Mouse (Mus musculus): Measurements from ENCODE around the gene 0610040J01Rik.

0610040J01Rik gene

DNA sequence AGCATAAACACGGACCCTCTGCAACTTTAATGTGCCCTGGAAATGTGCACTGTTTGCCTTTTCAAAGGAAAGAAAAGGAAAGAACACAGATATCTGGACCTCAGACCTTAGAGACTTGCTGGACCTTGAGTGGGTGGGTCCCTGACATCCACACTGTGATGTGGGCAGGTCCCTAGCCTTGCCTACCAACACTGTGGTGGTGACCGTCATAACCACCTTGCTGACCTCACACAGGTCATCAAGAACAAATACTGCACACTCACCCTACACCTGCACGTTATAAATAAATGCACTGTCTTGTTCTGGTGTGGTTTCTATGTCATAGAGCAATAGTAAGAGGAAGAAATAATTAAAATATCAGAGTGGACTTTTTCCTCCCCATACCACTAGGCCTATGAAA lies 91.2 kb downstream of the 0610040J01Rik start:
- no peak for DNase-seq (ENCODE audit: low spot score)

DNA sequence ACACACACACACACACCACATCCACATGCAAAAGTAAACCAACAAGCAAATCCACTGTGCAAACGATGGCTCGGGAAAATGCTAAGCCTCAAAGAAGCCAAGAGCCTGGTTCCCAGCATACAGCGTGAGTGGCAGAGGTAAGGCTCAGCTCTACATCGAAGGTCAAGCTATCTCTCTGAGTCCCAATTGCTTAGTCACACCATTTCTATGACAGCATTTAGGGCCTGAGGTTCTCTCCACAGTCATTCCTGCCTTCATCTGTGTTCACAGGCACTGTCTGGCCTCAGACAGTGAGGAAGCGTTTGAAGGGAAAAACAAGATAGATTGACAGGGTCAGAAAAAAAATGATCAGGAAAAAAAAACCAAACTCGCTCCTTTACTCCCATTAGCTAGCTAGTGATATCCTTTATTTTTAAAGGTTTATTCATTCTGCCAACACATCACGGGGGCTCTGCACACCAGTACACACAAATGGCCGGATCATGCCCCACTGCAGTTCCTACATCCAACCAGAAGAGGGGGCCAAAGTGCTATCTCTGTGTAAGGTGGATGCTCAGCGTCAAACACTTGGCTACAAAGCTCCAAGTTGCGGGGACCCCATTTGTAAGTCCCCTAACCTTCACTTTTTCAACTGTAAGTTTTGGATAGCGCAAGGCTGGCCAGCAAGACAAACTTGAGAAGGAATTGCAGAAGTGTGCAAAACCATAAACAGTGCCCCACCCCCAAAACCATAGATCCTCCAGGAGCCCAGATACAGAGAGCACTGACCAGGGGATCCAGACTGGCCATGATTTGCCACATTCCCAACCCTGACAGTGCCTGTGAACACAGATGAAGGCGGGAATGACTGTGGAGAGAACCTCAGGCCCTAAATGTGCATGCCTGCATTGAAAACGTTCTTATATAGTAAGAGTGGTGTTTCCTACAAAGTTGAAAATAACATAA lies 94.3 kb downstream of the 0610040J01Rik start:
- DNase-seq (ENCODE audit: low spot score), result peak; percentile 61

DNA sequence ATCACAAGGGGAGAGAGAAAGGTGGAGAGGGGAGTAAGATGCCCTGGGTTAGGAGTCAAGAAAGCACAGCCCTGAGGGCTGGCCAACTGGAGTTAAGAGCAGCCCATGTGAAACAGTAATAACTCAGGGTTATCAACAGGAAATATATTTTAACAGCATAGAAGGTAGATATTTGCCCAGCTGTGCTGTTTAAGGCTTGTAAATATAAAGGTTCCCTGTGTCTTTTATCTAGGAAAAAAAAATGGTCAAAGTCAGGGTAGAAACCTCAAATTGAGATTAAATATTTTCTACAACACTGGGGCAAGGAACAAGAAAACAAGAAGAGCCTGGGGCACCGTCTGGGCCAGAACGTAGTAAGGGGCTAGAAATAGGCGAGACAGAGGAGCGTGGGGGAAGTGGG lies 95.3 kb downstream of the 0610040J01Rik start:
- no peak for DNase-seq (ENCODE audit: low spot score)

DNA sequence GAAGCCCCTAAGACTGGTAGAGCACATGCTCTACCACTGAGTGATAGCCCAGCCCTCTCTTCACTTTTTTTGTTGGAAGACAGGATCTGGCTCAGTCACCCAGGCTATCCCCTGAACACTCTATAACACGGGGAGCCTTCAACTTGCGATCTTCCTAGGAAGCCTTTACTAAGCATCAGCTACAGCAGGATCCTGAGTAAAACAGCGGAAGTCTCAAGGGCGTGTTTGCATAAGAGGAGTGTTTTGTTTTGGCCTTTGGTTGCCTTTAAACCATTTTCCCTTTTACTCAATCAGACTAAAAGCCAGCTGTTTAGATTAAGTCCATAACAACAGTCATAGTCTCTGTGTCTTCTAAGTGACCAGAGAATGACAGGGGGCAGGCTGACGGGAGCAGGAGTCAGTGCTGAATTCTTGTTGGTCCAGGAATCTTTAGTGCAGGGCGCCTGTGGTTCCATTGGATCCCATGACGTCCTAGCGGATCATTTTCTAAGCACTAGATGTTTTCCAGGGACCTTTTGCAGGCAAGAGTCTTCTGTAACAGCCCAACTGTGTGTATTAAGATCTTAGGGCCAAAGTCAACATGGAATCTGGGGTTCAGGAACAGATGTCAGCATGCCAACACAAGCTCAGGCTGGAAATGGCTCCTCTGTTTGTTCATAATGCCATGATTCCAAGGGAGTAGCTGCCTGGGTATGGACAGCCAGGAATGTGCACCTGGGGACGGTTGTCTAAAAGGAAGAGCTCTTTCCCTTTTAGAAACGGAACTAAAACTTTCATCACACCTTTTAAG lies 98.2 kb downstream of the 0610040J01Rik start:
- no peak for DNase-seq (ENCODE audit: low spot score)

- DNase-seq (ENCODE audit: low spot score), result no peak
These were observed 102.7 kb downstream of the 0610040J01Rik start for GRCm38 (mm10) chr5:63914896-63915295.

DNA sequence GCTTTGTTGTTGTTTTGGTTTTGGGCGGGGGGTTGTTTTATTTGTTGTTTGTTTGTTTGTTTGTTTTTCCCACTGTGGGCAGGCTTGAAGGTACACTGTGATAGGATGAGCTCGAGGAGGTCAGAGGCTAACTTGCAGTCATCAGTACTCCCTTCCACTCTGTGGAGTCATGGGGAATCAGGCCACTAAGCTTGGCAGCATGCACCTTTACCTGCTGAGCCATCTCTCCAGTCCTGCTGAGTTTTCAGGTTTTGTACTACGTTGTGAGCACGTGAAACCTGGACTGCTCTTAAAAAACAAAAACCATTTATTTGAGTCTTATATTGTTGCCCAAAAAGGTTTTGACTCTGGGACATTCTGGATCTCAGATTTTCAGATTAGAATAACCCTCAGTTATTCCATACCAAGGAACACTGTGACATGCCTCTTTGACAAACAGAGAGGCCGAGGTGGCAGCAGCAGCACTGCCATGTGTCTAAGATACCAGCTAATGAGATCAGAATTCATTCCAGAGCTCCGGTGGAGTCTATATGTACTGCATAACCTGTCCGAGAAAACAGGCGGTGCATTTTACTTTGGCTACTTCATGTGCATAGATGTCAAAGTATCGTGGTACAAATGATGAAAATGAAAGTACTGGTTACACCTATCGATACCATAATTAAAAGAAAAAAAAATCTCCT lies 104.4 kb downstream of the 0610040J01Rik start:
- DNase-seq (ENCODE audit: low spot score), result no peak

DNA sequence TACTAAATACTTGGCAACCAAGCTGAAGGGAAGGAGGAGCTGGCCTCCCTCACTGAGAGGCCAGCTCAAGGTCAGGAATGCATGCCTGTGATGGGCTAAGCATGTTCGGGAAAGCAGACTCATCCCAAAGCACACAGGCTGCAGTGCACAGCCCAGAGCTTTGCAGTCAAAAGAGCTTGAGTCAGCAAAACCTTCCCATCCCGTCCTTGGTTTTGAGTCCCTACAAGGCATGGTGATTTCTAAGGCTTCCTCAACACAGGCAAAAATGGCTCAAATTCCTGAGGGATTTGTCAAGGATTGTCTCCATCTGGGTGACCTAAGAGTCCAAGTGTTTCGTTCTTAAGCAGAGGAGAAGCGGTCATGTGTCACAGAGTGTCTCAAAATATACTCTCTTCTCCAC lies 106.0 kb downstream of the 0610040J01Rik start:
- no peak for DNase-seq (ENCODE audit: low spot score)

DNA sequence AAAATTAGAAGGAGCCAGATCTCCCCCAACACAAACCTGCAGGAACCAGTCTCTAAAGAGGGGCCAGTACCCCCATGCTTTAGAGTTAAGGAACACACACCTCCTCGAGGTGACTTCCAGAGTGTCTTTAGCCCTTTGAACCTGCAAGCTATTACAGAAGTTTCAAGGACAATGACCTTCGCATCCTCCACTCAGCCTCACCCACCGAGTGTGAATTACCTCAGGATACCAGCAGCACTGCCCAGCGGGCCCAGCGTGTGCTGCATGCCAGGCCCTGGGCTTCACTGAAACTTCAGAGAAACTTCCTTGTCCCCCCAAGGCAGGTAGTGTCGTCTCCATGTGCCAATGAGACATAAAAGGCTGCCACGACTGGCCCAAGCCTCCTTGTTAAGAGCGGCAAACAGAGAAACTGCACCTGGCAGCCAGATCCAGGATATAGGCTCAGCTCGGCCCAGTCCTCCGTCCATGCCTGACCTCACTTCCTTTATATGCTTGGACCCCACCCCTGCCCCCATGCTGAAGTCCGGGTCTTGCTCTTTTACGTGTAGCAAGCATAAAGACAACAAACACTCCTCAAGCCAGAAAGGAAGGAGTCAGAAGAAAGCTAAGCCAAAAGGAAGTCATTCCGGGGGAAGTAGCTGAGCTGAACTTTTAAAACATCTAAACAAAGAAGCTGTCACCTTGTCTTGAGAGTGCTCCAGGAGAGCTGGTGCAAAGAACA lies 111.3 kb downstream of the 0610040J01Rik start:
- DNase-seq (ENCODE audit: low spot score), result no peak

- no peak for DNase-seq (ENCODE audit: low spot score)
These were observed 113.0 kb downstream of the 0610040J01Rik start for GRCm38 (mm10) chr5:63925035-63925628.

- no peak for DNase-seq (ENCODE audit: low spot score)
These were observed 118.7 kb downstream of the 0610040J01Rik start for GRCm38 (mm10) chr5:63930824-63931358.

DNA sequence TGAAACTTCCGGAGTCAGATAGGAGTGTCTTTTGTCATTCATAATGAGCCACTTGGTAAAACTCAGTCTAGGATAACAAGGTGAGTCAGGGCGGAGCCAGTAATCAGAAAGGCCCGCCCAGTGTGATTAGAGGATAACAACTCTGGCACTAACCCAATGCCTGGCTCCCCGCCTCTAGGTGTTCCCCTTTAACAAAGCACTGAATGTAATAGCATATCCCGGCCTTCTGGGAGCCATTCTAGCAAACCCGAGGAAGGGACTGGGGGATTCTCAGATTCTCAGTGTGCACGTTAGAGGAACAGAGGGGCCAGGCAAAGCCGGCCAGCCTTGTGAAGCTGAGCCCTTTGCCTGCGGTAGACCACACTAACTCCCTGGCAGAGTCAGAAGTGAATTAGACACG lies 120.7 kb downstream of the 0610040J01Rik start:
- DNase-seq (ENCODE audit: low spot score), result no peak

GRCm38 (mm10) chr5:63935581-63935980 lies 123.4 kb downstream of the 0610040J01Rik start:
- no peak for DNase-seq (ENCODE audit: low spot score)

GRCm38 (mm10) chr5:63936740-63937139 lies 124.6 kb downstream of the 0610040J01Rik start:
- DNase-seq (ENCODE audit: low spot score), result no peak

DNA sequence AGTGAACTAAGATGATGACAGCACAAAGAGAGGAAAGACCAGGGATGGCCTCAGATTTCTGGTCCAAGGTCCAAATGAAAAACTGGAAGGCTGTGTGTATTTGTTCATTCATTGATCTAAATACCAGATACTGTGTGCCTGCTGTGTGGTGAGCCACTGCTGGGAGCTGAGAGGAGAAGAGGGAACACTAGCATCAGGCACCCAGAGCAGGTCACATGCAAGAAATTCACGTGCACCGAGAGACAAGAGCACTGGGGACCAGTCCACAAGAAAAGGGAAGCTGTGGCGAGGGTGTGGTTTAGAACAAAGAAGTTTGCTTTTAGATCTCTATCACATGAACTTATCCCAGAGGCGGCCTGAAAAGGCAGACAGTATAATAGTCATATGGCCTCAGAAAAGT lies 126.4 kb downstream of the 0610040J01Rik start:
- DNase-seq (ENCODE audit: low spot score), result peak; percentile 23

DNA sequence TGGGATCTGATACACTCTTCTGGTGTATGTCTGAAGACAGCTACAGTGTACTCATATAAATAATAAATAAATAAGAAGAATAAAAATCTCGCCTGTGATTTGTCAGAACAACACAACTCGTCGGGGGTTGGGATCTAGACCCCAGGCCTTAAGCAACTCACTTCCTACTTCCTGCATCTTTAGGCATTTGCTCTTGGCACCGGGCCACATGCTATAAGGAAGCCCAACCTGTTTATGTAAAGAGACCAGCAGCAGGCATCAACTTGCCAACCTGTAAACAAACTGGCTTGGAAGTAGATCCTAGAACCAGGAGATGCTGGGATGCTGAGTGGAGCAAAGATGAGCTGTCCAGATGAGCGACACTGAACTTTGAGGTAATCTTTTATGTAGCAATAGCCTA lies 129.7 kb downstream of the 0610040J01Rik start:
- no peak for DNase-seq (ENCODE audit: low spot score)

GRCm38 (mm10) chr5:63943291-63943690 lies 131.1 kb downstream of the 0610040J01Rik start:
- no peak for DNase-seq (ENCODE audit: low spot score)

DNA sequence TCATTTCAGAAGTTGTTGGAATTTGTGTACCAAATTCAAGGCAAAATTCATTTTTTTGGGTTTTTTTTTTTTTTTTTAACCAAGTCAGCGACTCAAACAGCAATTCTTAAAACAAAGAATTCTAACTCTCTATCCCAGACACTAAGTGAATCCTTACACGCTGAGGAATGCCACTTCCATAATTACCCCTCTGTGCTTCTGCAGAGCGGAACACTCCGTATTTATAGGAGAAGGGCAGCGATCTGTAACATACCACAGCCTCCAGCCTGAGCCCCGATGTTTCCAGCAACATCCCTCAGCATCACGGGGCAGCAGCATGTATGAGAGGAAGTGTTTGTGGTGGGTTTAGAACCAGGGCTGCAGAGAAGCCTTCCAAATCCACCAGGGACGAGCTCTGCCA lies 135.4 kb downstream of the 0610040J01Rik start:
- DNase-seq (ENCODE audit: low spot score), result no peak

GRCm38 (mm10) chr5:63949195-63949594 lies 137.0 kb downstream of the 0610040J01Rik start:
- DNase-seq (ENCODE audit: low spot score), result no peak
